Mouse (Mus musculus): Measurements from ENCODE around the gene Ppp3r2.

- TF ChIP-seq MAFK (IDR thresholded peaks at IDR 0.05; ENCODE audit: insufficient read depth, low read depth, low read length) (no peak), ZC3H11A (IDR thresholded peaks at IDR 0.05; ENCODE audit: borderline replicate concordance, low read depth, low read length) (no peak), ZNF384 (IDR thresholded peaks at IDR 0.05; ENCODE audit: low read depth, low read length) (no peak)
These were observed 17.0 kb downstream of the Ppp3r2 start for GRCm38 (mm10) chr4:49664850-49665249.
